Mouse (Mus musculus): ENCODE data around the gene Cab39.

- TF ChIP-seq POLR2A (IDR thresholded peaks at IDR 0.05; ENCODE audit: control insufficient read depth, low read depth, low read length): no peak
- no peak for TF ChIP-seq CTCF (IDR thresholded peaks at IDR 0.05; ENCODE audit: control insufficient read depth, insufficient read depth, insufficient replicate concordance, low read depth, low read length)
Measured at GRCm38 (mm10) chr1:85850851-85851250, 57.6 kb downstream of the Cab39 start.
